Mouse (Mus musculus) embryonic fibroblast, embryonic 13.5 days (primary cell): ENCODE results near the gene Lrba.

Source experiments
- CTCF ChIP-seq: IDR thresholded peaks from 2 replicates; pipeline ENCODE4 v1.5.1; 2011; ENCODE audit warnings: mild to moderate bottlenecking, control low read depth, low read length, moderate library complexity, borderline replicate concordance; ENCODE audit not compliant: insufficient read depth
- POLR2A ChIP-seq: IDR thresholded peaks from 2 replicates; pipeline ENCODE4 v1.6.1; 2011; ENCODE audit warnings: low read depth, mild to moderate bottlenecking, control low read depth, low read length, moderate library complexity

DNA sequence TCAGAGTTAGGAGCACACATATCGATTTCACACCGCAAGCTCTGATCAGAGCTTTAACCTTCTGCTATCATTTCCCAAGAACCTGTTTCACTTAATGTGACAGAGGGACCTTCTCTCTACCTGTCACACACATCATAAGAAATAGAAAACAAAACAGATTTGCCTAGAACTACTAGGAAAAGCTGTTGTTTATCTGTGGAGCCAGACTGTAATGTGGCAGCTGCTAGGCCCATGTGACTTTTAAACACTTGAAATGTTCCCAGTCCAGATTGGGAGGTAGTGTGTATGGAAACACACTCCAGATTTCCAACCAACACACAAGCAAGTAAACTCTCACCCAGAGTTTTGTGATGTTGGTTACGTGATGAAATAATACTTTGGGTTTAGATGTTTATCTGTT is 559.6 kb downstream of the Lrba start:
- TF ChIP-seq CTCF (no peak), POLR2A (no peak)
